Mouse (Mus musculus) retina, postnatal 7 days (tissue): ENCODE measurements around the gene Cd27.

ENCODE experiments used
- DNase-seq: peaks from one replicate; pipeline ENCODE4 v3.0.0-alpha.2; 2012; ENCODE audit warnings: low read depth, low spot score

Gene Cd27

DNA sequence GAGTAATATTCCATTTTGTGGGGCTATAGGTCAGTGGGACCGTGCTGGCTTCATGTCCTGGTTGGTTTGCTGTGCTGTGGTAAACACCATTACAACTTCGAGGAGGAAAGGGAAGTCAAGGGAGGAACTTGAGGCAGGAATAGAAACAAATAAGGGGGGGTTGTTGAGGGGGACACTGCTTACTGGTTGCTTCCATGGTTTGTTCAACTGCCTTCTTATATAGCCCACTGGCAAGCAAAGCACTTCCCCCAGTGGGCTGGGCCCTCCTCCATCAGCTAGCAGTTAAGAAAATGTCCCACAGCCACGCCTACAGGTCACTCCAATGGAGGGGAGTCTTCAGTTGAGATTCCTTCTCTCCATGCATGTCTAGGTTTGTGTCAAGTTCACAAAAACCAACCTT is 15.5 kb upstream of the Cd27 start:
- no peak for DNase-seq

DNA sequence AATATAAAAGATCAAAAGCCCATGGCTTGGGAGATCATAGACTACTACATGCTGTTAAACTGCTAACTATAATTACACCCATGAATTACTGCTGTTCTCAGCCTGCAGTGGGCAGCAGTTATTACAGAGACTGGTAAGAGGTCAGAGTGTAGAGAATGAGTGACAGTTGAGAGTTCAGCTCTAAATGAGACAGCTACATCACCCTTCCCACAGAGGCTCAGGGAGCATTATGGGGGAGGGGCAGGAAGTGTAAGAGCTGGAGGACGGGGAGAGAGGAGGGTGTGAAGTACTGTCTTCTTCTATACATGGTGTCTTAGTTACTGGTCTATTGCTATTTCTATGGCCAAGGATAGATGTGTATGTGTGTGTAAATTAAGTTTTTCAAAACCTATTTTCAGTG is 7.7 kb upstream of the Cd27 start:
- DNase-seq: no peak

DNA sequence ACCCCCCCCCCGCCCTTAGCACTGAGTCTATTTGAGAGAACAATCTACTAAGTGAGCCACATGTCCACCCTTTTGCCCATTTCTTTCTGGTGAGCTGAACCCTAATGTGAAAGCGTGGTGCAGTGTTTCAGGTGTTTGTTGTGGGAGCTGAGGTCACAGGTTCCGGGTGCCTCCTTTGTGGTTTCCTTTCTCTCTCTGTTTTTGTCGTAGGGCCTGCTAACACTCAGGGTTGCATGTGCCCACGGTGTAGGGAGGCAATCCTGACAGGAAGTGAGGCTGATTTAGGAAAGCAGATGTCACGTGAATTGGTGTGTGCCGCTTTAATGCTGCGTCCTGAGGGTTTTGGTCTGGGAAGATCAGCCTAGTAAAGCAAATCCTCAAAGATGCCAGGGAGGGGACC is 4.8 kb upstream of the Cd27 start:
- DNase-seq: no peak

DNA sequence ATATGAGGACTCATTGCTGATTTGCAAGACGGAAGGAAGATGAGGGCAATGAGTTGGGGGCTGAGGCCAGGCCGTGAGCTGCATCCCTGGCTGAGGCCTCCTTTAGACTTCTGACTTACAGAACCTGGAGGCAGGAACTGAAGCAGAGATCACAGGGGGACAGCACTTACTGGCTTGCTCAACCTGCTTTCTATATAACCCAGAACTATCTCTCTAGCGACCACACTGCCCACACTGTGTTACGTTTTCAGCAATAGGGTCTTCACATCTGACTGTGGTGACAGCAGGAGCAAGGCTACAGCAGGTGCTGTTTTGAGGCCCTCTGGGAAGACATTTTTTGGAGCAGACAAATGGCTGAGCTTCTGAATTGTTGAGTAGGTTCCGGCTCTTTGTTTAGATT is 3.8 kb upstream of the Cd27 start:
- no peak for DNase-seq

DNA sequence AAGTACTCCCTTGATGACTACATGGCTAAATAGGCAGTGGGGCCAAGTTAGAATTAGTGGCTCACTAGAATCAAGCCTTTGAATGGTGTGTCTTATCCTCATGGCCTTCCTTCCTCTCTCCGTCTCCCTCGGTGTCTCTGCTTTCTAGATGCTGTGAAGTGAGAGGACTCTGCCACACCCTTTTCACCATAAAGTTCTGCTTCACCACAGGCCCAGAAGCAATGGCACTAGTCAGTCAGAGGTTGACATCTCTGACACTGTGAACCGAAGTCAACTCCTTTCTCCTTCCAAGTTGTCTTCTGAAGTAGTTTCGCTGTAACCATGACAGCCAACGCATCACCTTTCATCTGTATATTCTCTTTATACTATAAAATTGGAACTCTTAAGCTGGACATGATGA is 2.7 kb upstream of the Cd27 start:
- no peak for DNase-seq

DNA sequence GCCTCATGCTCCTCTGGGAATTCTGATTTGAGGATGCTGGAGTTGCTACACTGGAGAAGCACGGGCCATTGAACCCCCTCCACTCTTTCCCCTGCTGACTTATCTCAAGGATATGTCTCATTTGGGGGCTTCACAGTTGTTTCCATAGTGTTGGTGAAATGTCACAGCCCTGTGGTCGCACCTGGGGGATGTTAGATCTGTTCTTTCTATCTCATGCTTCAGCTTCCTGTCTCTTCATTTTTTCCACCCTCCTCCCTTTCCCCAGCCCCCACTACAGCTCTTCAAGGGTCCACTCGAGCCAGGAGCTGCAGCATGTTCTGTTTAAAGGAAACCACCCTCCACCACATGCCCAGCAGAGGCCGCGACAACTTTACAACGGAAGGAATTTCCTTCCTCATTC is 1.6 kb upstream of the Cd27 start:
- DNase-seq: no peak

DNA sequence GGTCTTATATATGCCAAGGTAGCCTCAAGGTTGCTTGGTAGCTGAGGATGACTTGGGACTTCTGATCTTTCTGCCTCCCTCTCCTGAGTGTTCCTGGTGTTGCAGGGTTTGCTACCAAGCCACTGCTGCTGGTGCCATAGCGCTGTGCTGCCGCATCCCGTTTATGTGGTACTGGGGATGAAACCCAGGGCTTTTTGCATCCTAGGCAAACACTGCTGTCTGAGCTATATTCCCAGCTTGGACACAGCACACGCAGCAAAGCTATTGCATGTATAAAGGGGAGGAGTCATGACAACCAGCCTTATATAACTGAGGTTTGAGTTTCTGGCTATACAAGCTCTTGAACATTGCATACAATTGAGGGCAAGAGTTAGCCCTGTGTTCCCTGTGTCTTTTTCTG is 611 bp upstream of the Cd27 start:
- no peak for DNase-seq

DNA sequence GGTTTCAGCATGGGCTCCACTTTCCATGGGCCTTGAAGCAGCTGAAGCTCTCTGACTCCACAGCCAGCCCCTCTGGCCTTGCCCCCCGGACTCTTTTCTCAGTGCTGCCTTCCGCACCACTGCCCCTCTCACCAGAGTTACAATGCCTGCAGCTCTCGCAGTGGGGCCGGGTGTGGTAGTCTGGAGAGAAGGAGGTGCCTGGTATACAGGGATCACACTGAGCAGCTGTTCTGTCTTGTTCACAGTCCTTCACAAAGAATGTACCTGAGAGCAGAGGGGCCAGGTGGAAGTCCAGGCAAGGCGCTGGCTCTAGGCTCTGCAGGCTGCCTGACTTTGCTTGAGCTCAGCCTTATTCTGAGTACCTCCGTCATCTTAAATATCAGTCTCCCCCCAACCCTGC is 469 bp downstream of the Cd27 start:
- DNase-seq: no peak

DNA sequence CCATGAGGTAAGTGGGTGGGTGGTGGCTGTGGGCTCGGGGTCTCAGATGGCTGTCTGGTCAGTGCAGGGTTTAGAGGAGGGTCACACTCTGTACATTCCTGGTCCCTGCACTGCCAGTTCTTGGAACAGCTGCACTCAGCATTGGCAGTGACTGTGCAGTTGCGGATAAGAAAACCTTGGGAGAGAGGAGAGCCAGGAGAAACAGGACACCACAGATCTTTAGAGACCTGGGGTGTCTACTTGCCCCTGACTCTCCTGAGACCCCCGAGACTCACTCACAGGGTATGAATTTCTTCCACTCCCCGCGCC is 2.3 kb downstream of the Cd27 start:
- no peak for DNase-seq

DNA sequence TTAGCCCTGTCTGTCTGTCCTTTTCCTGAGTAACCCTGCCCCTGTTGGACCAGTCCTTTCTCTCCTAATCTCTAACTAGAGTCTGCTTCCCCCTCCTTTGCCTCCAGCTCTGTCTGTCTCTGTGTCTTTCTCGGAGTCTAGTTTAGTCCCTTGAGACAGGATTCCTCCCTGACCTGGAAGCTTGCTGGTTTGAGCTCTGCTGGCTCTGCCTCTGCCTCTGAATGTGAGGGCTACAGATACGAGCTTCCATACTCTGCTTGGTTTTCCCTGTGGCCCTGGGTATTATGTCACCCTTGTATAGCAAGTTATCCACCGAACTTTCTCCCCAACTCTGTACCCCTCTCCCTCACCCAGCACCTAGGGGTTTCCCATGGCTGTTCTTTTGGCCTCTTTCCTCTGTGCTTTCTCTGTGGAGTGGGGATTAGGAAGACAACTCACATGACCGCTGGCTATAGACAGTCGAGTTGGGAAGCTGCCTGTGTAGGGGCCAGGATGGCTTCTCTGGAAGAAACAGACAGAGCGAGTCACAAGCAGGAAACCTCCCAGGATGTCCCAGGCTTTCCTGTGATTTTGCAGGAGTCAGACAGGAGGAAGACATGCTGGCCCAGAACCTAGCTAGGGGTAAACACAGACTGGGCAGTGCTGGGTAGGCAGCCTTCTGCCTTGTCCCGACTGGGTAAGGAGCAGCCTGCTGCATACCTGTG is 2.8 kb downstream of the Cd27 start:
- DNase-seq: no peak

DNA sequence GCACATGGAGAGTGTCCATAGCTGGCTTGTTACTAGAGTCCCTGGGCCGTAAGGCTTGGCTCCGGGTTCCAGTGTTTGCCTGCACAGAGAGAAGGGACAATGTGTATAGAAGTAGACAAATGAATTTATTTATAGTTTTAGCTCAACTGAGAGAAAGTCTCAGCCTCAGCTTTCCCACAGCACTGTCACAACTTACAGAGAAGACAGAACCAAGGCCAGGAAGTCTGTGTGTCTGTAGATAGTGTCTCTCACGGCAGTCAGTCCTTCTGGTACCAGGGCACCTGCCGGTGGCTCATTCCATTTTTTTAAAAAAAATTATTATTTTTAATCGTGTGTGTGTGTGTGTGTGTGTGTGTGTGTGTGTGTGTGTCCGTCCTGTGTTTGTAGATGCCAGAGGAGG is 4.3 kb downstream of the Cd27 start:
- DNase-seq: no peak

DNA sequence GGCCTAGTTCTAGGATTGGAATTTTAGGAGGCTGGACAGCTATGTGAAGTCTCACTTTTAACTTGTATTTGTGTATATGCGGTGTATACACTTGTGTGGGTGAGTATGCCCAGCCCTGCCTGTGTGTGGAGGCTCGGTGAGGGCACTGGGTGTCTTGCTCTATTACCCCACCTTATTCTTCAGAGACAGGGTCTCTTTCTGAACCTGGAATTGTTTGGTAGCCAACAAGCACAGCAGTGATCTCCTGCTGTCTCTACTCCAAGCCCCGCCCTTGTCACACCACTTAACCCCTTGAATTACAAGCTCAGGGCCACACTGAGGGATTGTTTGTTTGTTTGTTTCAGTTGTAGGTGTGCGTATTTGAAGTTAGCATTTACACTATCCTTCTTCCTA is 4.8 kb downstream of the Cd27 start:
- no peak for DNase-seq

DNA sequence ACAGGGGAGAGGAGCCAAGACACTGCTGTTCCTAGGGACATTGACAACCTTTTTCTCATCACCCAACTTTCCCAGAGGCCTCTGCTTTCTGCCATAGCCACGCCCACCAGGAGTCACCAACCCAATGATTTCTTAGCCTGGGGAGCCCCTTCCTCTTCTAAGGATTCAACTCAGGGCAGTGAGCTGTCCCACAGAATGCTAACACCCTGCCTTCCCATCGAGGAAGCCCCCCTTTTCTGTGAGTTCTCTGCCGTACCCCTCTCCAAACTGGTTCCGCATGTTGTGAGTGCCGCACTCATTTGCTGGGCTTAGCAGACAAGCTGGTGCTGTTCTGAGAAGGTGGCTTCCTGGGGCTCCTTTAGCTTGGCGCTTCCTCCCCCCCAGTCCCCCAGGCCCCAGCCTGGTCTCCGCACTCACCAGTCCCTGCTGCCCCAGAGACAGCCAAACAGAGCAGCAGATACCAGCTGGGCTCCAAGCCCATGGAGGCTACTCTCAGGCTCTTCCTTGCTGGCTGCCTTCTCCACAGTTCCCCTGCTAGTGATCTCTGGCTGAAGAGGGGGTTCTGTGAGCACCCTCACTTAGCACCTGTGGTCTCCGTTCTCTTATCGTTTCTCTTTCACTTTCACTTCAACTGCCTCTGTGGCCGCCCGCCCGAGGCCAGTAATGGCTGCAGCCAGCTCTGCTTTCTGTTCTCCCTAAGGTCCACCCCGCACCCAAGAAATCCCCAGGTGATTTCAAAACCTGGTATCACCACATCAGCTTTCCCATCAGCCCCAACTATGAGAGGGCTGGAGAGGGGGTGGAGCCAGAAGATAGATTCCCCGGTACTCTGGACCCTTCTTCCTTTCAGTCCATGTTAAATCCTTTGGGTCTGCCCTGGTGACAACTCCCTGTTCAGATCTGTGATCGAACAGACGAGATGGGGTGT is 5.4 kb downstream of the Cd27 start, which contains the start of gene Tapbpl:
Gene Tapbpl, minus strand, starts transcription at position 744 of the 928 bp plus-strand sequence.
- peak; percentile 11 for DNase-seq

DNA sequence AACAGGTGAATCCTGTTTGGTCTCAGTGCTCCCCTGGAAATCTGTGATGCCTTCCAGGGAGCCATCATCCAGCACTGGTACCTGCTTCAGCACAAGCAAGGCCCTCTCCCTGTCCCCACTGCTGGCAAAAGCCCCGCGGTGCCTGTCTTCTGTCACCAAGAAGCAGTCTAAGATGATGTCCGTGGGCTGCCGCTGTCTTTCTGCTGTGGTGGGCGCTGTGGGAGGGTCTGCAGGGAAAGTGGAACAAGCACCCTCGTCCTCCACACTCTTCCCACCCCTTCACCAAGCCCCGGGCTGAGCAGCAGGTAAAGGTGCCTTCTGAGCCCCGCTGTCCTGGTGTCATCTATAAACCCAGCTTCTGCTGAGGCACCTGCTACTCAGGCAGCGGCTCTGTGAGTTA is 6.2 kb downstream of the Cd27 start:
- DNase-seq: no peak

DNA sequence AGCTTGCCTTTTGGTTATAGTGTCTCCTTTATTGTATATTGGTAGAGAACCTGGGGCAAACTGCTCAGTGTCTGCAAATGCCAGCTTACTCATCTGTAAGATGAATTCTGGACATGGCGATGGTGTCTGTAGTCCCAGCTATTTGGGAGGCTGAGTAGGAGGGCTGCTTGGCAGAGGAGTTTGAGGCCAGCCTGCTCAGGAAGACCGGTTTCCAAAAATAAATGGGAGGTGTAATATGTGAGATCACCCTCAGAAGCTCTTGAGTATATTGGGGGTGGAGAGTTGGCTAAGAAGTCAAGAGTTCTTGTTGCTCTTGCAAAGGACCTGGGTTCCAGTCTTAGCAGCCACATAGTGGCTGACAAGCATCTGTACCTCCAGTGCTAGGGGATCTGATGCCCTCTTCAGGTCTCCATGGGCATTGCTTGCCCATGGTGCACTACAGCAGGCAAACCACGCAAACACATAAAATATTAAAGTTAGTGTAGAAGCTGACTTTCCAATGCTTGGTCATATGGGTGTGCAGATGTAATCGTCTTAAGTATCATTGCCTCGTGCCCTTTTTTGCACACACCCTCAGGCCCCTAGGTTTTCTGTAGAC is 11.2 kb downstream of the Cd27 start:
- no peak for DNase-seq

DNA sequence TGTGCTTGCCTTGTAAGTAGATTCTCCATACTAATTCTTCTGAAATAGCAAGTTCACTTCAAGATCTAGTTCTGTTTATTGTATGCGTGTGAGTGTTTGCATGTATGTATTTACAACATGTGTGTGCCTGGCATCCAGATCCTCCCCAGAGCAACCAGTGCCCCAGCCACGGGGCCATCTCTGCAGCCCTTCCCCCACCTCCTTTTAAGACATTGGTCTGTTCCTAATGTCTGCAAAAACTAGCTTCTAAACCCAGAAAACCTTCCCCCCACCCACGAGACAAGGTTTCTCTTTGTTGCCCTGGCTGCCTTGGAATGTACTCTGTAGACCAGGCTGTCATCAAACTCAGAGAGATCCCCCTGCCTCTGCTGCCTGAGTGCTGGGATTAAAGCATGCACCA is 14.2 kb downstream of the Cd27 start:
- no peak for DNase-seq

DNA sequence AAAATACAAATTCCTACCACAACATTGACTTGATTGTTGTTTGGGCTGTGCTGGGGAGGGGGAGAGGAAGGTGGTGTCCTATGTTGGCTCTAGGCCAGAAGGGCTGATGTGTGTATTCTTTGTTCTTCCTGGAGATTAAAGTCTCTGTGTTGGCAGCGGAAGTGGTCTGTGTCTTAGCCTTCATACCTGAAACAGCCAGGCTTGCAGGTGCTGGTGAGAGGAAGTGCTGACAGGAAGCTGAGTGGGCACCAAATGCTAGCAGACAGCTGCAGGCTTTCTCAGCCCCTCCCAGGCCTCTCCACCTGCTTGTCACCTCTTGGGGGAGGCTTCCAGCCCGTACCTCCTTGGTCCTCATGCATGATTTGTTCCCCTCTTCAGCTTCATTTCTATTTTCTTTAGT is 14.7 kb downstream of the Cd27 start:
- DNase-seq: no peak

DNA sequence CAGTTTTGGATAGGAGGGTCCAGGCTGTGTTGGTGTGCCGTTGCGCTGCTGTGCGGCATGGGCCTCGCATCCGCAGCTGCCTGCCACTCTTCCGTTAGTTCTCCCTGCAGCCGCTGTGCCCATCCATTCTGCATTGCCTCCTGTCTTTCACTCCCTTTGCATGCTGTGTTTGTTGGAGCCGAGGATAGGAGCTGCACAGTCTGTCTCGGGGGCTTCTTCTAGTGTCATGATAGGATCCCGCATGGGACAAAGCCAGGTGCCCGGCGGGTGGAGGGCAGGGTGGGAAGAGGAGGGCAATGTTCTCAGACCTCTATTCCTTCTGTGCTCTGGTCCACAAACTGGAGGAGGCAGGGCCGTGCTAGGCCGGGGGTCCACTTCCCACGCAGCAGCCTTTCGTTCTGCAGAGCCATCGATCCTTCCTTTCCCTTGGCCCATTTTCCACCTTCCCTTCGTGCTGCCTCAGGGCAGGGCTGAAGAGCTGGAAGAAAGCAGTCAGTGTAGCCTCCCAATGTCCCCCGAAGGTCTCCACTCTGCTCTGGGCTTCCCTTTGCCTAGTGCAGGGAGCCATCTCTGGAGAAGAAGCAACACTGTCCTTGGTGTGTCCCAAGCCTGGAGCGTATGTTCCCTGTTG is 15.6 kb downstream of the Cd27 start:
- DNase-seq: no peak

DNA sequence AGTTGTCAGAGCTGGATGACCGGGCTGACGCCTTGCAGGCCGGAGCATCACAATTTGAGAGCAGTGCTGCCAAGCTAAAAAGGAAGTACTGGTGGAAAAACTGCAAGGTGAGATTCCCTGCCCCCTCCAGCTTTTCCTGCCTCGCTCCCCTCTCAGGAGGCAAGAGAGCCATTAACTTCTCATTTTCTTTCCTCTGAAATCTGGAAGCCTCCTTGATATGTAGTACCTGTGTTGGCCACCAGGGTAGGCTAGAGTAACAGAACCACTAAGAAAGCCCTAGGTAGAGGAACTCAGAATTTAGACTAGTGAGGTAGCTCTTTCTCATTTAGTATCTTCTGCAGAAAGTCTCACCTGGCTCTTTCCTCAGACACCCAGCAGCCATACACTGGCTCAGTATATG is 17.8 kb downstream of the Cd27 start:
- peak; percentile 31 for DNase-seq

DNA sequence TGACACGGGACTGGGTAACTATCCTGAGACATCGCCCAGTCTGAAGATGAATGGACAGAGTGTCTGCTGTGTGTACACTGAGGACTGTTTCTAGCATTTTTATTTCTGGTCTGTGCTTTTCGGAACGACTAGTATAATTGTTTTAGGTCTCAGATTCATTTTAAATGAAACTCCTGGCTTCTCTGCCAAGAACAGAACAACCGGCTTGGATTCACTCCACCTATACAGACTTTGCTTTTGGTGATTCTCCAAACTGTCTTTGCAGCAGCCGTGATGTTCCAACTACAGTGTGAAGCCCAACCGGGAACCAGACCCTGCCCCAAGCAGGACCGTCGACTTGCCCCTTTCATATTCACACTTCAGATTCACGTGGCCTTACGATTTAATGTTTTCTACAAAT is 18.9 kb downstream of the Cd27 start:
- DNase-seq: no peak

DNA sequence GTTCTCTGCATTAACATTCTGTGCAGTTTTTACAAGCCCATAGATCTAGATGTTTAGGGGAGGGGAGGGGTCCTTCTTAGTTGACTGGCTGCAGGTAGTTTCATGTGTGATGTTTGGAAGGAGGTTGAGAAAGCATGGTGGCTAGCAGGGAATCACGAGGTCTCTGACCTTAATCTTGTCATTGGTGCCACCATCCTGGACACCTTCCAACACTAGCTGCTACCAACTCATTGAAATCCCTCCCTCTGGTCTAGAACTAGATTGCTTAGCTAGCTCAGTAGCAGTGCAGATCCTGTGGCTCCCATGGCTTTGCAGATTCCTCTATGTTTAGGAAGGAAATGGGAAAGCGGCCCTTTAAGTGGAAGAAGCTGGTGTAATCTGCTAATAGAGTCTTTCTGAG is 19.9 kb downstream of the Cd27 start:
- no peak for DNase-seq

DNA sequence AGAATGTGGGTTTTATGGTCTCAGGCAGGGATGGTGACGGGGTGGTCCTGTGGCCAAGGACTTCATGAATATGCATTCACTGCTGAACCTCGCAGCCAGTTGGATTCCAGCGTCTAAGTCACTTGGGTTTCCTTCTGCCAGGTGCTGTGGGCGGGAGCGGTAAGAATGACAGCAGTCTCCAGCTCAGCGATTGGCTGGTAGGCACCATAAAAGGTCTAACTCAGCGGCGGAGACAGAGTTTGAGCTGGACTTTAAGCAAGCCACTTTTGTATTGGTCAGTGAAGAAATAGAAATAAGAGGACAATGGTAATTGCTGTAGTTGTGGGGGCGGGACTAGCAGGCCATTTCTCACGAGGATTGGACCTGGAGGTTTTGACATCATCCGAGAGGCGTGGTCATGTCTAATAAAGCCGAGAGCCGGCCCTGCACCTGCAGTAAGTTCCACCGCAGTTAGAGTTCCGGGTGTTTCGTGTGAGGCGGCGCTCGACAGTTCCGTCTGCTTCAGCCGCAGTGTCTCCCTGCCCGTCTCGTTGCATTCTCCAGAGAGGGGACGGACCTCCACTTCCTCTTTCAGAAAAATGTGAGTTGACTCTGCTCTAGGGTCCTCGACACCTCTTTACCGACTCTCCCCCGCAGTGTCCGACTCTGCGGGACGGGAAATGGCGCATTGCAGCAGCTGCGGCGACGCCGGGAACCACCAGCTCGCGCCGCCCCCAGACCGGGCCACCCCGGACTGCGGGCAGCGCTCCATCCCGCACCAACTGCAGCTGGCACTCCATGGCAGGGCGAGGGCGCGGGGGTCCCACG is 21.5 kb downstream of the Cd27 start, which contains the start of gene Vamp1:
Gene Vamp1, plus strand, starts transcription at position 404 of the 807 bp plus-strand sequence.
- DNase-seq: peak; percentile 91
